Mouse (Mus musculus) right cerebral cortex, postnatal 10 days (tissue): Measurements from ENCODE around the gene Igfn1.

Experiments
- DNase-seq, 2 experiments: peaks; one replicate each; pipeline ENCODE4 v3.0.0; 2021; ENCODE audit warnings: low spot score in 2 of 2

Igfn1 gene

GRCm38 (mm10) chr1:135933704-135934293 lies 72.3 kb downstream of the Igfn1 start:
- DNase-seq, result no peak

- DNase-seq, result peak; percentile 55 to 70
Measured at GRCm38 (mm10) chr1:135929876-135930275, 76.3 kb downstream of the Igfn1 start.

DNA sequence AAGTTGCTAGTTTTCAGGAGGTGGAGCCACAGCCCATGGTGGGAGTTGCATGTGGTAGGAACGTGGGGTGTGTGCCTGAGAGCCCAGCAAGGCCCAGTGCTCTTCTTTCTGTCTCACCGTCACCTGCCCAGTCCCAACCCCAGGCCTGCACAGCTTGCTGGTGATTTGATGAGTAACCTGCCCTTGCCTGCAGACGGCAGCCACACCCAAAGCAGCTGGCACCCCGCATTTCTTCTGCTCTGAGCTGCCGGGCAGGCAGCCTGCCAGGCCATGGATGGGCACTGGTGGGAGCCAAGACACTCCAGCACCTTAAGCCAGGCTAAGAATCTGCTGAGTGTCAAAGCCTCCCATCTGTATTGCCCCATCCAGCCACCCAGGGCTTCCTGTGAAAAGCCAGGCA lies 80.3 kb downstream of the Igfn1 start:
- DNase-seq, result no peak

DNA sequence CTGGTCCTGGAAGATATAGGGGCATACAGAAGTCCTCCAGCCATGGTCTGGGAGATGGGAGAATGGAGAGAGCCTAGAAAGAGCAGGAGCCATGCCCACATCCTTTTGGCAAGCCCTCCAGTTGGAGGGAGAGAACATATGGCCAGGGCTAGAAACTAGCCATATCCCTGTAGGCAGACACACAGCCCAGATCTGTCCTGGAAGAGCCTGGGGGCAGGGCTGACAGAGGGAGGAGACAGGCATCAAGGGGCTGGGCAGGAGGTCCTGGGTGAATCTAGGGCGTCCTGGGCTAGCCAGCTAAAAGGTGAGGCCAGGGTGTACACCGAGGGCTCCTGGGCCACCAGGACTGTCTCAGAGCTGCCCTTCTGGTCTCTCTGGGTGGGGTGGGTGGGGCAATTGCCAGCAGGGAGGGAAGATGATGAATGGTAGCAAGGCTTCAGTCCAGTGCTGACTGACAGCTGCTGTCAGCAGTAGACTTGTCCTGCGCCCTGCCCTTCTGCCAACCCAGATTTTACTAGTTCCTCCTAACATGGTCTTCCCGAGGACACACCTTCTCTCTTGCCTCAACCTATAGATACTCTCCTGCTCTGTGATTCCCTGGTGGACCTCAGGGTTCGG lies 81.7 kb downstream of the Igfn1 start:
- no peak for DNase-seq

GRCm38 (mm10) chr1:135923229-135923628 lies 82.9 kb downstream of the Igfn1 start:
- DNase-seq, result no peak

DNA sequence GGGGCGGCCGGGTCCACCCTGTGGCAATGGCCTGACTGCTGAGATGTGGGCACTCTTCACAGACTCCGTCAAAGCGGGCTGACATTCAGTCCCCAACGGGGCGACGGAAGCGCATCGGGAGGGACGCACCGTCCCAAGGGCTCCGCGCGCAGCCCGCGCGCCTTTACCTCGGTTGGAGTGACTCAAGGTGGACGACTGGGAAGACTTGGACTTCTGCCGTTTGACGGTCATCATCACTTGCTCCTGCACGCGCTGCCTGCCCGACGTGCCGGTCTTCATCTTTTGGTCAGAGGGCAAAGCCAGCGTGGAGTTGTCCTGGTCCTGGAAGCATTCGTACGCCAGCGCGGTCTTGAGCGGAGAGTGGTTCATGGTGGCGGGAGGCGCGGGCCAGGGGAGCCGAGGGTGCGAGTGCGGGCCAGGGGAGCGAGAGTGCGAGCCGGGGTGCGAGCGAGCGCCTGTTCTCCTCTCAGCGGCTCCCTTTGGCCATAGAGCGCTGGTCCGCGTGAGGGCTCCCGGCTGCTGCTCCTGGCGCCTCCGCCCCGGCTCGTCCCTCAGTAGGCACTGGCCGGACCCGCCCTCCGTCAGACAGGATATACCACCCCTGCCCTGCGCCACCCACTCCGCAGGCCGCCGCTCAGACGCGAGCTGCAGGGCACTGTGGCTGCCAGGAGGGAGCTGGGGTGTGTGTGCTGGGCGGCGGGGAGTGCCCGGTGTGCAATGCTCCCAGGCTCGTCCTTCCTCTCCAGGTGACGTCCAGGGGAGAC lies 87.3 kb downstream of the Igfn1 start, which contains the start of gene Pkp1:
Pkp1 (minus strand) TSS at position 564 of the 764 bp plus-strand sequence.
- DNase-seq, result no peak

DNA sequence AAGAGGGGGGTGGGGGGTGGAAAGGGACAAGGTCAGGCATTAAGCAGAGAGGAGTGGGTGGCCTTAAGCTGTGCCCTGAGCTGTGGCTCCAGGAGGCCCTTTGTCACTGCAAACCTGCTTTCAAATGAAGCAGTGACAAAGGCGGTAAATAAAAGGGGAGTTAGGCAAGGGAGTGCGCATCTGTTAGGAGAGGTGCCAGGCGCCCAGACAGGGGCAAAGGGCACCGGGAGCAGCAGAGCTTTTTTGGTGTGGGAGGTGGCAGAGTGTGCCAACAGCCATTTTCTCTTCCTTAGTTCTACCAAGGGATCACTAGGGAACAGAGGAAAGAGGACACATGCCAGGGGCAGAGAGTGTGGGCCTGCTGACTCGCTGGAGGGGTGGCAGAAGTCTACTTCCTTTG lies 88.9 kb downstream of the Igfn1 start:
- no peak for DNase-seq

GRCm38 (mm10) chr1:135916486-135917058 lies 89.6 kb downstream of the Igfn1 start:
- no peak for DNase-seq

GRCm38 (mm10) chr1:135913657-135914056 lies 92.5 kb downstream of the Igfn1 start:
- DNase-seq, result no peak

DNA sequence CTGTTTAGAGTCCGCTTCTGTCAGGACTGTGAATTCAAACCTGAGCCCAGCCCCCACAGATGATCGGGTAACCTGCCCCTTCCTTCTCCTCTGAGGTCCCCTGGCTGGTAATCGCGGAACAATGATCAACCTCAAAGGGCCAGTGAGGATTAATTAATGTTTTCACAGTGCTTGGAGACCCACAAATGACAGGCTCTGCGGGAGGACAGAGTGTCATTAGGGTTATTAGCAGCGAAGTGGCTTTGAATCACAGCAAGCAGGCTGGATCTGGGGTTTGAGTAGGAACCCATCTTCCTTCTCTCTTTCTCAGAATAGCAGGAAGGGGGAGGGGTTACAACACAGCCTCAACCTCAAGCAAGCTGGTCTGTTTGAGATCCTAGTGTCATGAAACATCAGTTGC lies 96.8 kb downstream of the Igfn1 start:
- DNase-seq, result no peak

- no peak for DNase-seq
Measured at GRCm38 (mm10) chr1:135906736-135907135, 99.4 kb downstream of the Igfn1 start.
